Mouse (Mus musculus) G1E-ER4 (cell line): ENCODE measurements around the gene Ephb3. TPM values are rescaled to one million over a fixed set of nuclear protein-coding genes. Genes with fewer than 3 reads are reported as not detected.

ENCODE experiments used
- GATA1 ChIP-seq: IDR thresholded peaks from one replicate; pipeline ENCODE4 v1.8.0; 2012; ENCODE audit warnings: low read length, inconsistent platforms
- polyA plus RNA-seq: library from polyadenylated mRNA; stranded (reverse); fragments of >175 nt; gene quantifications from 2 replicates; pipeline ENCODE4 v1.2.3, GENCODE M21; 2012

The Ephb3 gene
- polyA plus RNA-seq, 1 experiment, result not detected

DNA sequence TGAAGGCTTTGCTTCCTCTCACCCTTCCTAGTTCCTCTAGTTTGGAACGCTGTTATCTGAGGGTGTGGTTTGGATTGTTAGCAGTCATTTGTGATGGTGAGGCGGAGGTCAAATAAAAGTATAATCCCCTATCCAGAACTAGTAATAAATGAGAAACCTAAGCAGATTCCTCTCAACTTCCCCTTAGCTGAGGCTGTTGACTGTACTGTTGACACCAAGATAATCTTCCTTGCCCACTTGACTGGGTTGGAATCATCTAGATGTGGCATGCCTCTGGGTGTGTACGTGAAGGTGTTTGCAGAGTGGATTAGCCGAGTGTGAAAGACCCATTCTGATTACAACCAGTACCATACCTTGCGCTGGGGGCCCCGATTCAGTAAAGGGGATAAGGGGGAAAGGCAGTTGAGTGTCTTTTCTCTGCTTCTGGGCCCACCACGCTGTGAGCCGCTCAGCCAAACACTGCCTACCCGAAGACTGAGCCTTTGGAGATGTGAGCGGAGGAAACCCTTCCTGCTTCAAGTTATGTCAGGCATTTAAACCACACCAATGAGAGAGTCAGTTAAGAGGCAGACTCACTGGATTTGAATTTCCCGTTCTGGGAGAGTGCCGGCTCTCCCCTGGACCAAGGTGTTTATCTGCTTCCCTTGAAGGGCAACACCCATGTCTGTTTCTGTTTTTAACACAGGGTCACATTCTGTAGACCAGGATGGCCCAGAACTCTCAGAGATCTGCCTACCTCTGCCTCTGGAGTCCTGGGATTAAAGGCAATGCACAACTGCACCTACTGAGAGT, 52.2 kb downstream of the Ephb3 start:
- no peak for TF ChIP-seq GATA1

GRCm38 (mm10) chr16:21265417-21265816, 60.9 kb downstream of the Ephb3 start:
- TF ChIP-seq GATA1, result no peak

- no peak for TF ChIP-seq GATA1
Measured at GRCm38 (mm10) chr16:21269775-21270174, 65.2 kb downstream of the Ephb3 start.

- no peak for TF ChIP-seq GATA1
Measured at GRCm38 (mm10) chr16:21271773-21272247, 67.3 kb downstream of the Ephb3 start.

DNA sequence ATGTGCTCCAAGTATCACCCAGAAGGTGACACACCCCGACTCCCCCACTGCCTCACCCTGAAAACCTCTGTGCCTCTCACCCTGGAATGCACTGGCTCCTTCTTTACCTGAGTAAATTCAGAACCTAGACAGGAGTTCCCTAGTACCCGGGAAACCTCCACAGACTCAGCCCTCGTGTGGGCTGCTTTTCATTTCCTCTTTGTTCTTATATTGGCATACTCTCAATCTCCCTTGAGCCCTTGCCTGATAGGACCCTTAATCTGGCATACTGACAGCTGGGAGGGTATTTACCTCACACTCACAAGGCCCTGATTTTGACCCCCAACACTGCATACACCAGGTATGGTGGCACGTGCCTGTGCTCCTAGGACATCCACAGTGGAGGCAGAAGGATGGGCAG, 68.2 kb downstream of the Ephb3 start:
- no peak for TF ChIP-seq GATA1

Other genes starting within 250 kb of the Ephb3 start
- not detected in 2 replicates for gene Teddm3, start 50.8 kb upstream of the Ephb3 start, polyA plus RNA-seq
- gene Vps8, start 218.4 kb downstream of the Ephb3 start, polyA plus RNA-seq, result 26.4 and 36.3 TPM in 2 replicates